Mouse (Mus musculus): ENCODE data around the gene Yars.

The Yars gene

DNA sequence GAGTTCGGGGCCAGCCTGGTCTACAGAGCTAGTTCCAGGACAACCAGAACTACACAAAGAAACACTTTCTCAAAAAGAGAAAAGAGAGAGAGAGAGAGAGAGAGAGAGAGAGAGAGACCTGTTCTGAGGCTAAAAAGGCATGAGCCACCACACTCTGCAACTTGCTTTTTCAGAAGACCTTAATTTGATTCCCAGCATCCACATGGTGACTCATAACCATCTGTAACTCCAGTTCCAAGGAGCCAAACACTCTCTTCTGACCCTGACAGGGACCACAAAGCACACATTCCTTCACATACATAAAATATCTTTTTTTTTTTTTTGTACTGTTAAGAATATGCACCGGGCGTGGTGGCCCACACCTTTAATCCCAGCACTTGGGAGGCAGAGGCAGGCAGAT, 65.0 kb downstream of the Yars start:
- no peak for DNase-seq

DNA sequence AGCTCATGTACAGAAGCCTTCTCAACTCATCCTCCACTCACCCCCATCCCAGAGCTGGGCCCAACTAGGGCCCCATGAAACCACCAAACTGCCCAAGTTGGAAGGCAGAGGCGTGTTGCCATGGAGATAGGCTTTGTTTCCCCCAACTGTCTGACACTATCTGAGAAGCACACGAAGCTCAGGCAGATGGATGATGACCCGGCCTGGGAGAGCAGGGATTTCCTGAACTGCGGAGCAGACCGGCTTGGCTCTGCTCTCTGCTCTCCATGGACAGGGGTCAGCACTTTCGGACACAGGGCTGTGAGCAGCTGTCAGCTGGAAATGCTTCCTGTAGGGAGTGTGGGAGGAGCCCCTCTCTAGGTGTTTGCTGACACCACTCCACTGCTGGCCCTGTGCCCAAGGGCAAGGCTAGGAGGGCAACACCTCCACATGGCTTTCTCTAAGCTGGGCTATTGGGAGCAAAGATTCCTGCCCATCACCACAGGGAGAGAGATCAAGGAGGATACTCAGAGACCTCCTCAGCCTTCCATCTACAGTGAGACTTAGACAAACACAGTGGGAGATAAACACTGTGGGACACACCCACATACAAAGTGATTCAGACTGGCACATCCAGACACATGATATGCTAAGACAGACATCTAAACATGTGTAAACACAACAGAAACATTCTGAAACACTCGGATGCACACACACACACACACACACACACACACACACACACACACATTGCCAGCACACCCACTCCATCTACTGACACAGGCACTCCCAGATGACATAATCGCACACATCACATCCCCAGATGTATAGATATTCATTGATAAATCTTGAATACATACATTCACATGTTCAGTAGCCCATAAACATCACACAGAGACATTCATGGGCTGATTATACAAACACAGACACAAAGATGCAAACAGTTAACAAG, 67.2 kb downstream of the Yars start:
- no peak for DNase-seq

DNA sequence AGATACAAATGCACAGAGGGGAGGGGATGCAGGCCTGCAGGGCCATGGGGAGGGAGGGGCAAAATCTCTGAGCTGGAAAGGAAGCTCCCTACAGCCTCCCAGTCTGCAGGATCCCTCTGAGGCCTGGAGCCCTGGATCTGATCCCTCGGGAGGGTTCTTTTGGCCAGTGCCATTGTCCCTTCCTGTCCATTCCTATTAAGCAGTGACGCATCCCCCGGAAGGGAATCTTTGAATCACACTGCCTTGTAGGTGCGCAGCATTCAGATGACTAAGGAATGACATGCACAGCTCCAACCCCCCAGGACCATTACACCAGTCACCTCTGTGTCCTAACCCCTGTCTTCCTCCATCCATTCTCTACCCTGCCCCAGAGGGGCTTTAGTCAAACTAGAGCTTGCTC, 69.5 kb downstream of the Yars start:
- DNase-seq, result no peak

DNA sequence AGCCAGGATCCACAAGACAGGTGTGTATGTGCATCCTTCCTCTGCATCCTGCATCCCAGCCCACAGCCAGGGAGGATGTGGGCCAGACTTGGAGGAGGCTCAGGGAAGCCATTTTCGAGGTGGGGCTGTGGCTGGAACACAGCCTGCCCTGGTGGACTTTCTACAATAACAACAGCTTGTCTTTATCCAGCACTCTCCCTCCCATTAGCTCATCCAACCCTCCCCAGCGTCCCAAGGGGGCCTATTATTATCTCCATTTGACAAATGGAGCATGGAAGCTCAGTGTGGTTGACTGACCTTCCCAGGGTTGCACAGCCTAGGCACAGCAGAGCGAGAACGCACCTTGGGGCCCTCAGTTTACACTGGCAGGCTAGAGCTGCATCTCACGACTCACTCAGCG, 71.1 kb downstream of the Yars start:
- DNase-seq, result no peak

DNA sequence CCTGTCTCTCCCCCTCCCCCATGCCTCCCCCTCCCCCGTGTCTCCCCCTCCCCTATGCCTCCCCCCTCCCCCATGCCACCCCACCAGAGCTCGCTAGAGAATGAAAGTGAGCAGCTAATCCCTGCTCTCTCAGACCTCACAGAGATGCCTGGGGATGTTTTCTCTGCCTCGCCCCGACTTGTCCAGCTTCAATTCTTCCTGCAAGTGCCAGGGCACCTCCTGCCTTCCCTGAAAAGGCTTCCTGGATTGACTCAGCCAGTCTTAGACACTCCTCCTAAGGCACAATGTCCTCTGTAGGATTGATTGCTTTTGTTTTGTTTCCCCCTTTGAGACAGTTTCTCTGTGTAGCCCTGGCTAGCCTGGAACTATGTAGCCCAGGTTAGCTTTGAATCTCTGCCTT, 71.6 kb downstream of the Yars start, which contains the start of gene C77080:
Gene C77080 (minus strand): TSS at position 209 of the 400 bp plus-strand sequence.
- DNase-seq, result no peak

DNA sequence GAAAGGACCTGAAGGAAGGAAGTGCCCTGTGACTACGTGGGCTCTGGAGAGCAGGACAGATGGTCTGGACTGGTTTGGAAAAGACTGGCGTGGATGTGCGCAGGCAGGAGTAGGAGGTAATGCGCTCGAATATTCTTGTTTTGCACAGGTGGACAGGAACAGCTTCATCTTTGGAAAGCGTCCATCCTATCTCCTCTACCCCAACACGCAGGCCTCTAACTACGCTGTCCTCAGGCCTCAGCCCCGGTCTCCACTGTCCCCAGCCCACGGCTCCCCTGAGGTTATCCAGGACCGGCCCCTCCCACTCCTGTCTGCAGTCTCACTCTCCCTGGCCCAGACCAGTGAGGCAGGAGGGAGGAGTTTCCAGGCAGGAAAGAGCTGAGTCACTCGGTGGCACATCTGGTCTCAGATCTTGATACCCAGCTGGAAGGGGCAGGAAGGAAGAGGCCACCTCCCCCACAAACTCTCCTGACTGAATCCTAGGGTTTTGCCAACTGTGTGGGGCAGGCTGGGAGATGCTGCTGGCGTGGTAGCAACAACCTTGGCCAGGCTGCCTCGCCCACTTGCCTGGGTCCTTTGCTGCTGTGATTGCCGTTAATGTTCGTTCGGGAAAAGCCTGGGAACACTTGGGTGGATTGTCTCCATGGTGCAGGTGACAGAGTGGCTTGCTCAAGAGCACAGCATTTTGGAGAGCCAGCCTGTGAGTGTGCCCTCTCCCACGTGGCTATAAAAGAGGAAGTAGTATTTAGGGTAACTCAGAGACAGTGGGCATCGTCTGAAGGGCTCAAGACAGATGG, 73.9 kb downstream of the Yars start:
- DNase-seq, result peak; percentile 77

DNA sequence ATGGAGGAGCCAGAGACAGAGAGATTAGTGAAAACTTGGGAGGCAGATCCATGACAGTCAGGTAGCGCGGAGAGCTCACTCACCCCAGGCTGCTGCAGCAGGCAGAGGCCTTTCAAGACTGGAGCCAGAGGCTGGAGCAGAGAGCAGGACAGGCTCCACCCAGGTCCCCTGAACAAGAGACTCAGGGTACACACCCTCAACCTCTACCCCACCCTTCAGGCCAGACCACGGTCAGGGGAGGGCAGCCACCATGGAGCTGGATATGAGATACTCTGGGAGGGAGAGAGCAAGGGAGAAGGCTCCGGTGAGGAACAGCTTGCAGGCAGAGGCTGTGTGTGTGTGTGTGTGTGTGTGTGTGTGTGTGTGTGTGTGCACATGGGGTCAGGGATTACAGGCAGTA, 76.6 kb downstream of the Yars start:
- no peak for DNase-seq

DNA sequence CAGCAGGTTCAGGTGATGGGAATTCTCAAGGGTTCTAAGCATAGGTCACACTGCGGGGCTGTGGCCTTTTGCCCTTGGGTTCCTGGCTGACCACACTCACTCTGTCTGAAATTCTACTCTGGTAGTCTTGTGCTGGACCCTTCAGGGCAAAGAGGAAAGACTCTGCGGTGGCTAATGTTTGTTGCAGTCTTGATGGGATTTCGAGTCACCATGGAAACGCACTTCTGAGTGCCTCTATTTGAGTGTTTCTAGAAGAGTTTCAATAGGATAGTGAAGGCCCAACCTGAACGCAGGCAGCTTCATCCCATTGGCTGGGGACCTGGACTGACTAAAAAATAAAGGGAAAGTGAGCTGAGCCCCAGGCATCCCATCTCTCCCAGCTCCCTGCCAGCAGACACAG, 77.3 kb downstream of the Yars start:
- DNase-seq, result no peak

DNA sequence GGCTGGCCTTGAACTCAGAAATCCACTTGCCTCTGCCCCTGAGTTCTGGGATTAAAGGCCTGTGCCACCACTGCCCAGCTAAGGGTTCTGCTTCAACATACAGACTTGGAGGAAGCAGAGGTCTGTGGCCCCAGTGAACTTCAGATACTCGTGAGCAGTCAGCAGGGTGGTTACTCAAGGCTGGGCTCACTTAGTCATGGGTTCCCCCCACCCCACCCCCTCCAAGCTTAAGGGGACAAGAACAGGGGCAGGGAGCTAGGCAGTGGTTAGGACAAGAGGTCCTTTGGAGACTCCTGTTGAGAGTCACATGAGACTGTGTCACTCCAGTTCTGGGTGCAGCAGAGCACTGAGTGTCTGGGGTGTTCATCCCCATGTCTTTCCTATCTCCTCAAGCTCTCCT, 79.1 kb downstream of the Yars start:
- no peak for DNase-seq
